Mouse (Mus musculus) liver, adult 2 months (tissue): ENCODE results near the gene Grn. TPM values are rescaled to one million over a fixed set of nuclear protein-coding genes. Genes with fewer than 3 reads are reported as not detected.
A peak's percentile ranks its signal among the peaks of the same experiment; 100 is the strongest.

Experiments used
- DNase-seq: peaks from one replicate; pipeline ENCODE4 v3.0.0-alpha.2; 2011; ENCODE audit warnings: low read depth, low spot score; ENCODE audit errors: extremely low read depth
- H3K27ac ChIP-seq: fragments of 200-500 bp; replicated peaks from 2 replicates; pipeline ENCODE4 v1.5.1; 2012; ENCODE audit warnings: low read depth, mild to moderate bottlenecking, control low read depth, inconsistent platforms, low read length; ENCODE audit not compliant: insufficient read depth
- H3K27me3 ChIP-seq: fragments of 200-500 bp; 2 replicates; pipeline ENCODE4 v1.6.1; 2012; ENCODE audit warnings: mild to moderate bottlenecking, moderate library complexity, low read length, inconsistent platforms; ENCODE audit not compliant: control insufficient read depth, insufficient read depth
- H3K36me3 ChIP-seq: fragments of 200-500 bp; 2 replicates; pipeline ENCODE4 v1.6.1; 2012; ENCODE audit warnings: low read length, inconsistent platforms; ENCODE audit not compliant: control insufficient read depth, insufficient read depth
- H3K4me1 ChIP-seq: fragments of 200-500 bp; 2 replicates; pipeline ENCODE4 v1.6.1; 2011; ENCODE audit warnings: low read length; ENCODE audit not compliant: control insufficient read depth, insufficient read depth
- H3K4me3 ChIP-seq: fragments of 200-500 bp; 2 replicates; pipeline ENCODE4 v1.5.1; 2011; ENCODE audit warnings: low read depth, mild to moderate bottlenecking, control low read depth, low read length, moderate library complexity; ENCODE audit not compliant: insufficient read depth
- H3K79me2 ChIP-seq: fragments of 200-500 bp; 2 replicates; pipeline ENCODE4 v1.6.1; 2012; ENCODE audit warnings: inconsistent platforms, mild to moderate bottlenecking, low read length, moderate library complexity; ENCODE audit not compliant: control insufficient read depth, insufficient read depth
- H3K9ac ChIP-seq: fragments of 200-500 bp; 2 replicates; pipeline ENCODE4 v1.6.1; 2012; ENCODE audit warnings: low read depth, mild to moderate bottlenecking, control low read depth, inconsistent platforms, low read length
- CTCF ChIP-seq: fragments of 200-500 bp; IDR thresholded peaks from 2 replicates; pipeline ENCODE4 v1.5.1; 2011; ENCODE audit warnings: low read depth, low read length, control low read depth
- POLR2A ChIP-seq: fragments of 200-500 bp; IDR thresholded peaks from 2 replicates; pipeline ENCODE4 v1.6.1; 2011; ENCODE audit warnings: low read length, control low read depth; ENCODE audit not compliant: insufficient read depth; ENCODE audit errors: extremely low read depth
- WGBS: fragments of 180-500 bp; shearing (Covaris S2); methylation state at CpG from one replicate; pipeline ENCODE4 v1.1.7; 2018; 5-methylcytosine and 5-hydroxymethylcytosine counted together
- polyA plus RNA-seq: library from polyadenylated mRNA; depleted of rRNA; stranded (reverse); fragments of >200 nt; gene quantifications from 2 replicates; pipeline ENCODE4 v1.2.3, GENCODE M21; 2012
- total RNA-seq: library from RNA; depleted of rRNA; stranded (reverse); fragments of >200 nt; gene quantifications from 2 replicates; pipeline ENCODE4 v1.2.3, GENCODE M21; 2014

Grn gene
- total and polyA plus RNA-seq, 2 experiments: 53.7 to 155 TPM

- H3K36me3 ChIP-seq: no peaks in the 10 kb centered on the region
- DNase-seq: no peak
- H3K9ac ChIP-seq: no peak overlapping the region
- peaks cover 19% of the 10 kb centered on the region for H3K27me3 ChIP-seq
- H3K27ac ChIP-seq: no peak overlapping the region
- no peak overlapping the region for H3K4me3 ChIP-seq
- no peaks in the 10 kb centered on the region for H3K79me2 ChIP-seq
- 60% methylated on average over 17 of the region's 17 CpGs for WGBS
- no peaks in the 10 kb centered on the region for H3K4me1 ChIP-seq
- TF ChIP-seq CTCF (no peak), POLR2A (no peak)
These were observed 19.2 kb downstream of the Grn start for GRCm38 (mm10) chr11:102449043-102450008.

- H3K27me3 ChIP-seq: peaks cover 4% of the 10 kb centered on the region; the same call in 1 of the 2 replicates
These were observed 23.0 kb downstream of the Grn start for GRCm38 (mm10) chr11:102453131-102453530.

GRCm38 (mm10) chr11:102455740-102456396 lies 25.8 kb downstream of the Grn start:
- Histone ChIP-seq H3K27ac (peak overlapping the region; percentile 24; the same call in 1 of the 2 replicates), H3K9ac (peak overlapping the region; percentile 71), H3K79me2 (no peaks in the 10 kb centered on the region), H3K27me3 (no peaks in the 10 kb centered on the region), H3K4me1 (peaks cover 3% of the 10 kb centered on the region; the same call in 1 of the 2 replicates), H3K4me3 (peak overlapping the region; percentile 67), H3K36me3 (no peaks in the 10 kb centered on the region)
- TF ChIP-seq POLR2A (no peak), CTCF (peak; percentile 58)
- peak; percentile 80 for DNase-seq
- whole genome bisulfite sequencing: under 1% methylated on average over 35 of the region's 40 CpGs

More at GRCm38 (mm10) chr11:102453131-102453530, 23.0 kb downstream of the Grn start:
- peaks cover 3% of the 10 kb centered on the region; the same call in 1 of the 2 replicates for H3K4me1 ChIP-seq
- TF ChIP-seq CTCF (no peak), POLR2A (no peak)
- H3K4me3 ChIP-seq: no peak overlapping the region
- H3K79me2 ChIP-seq: no peaks in the 10 kb centered on the region
- H3K36me3 ChIP-seq: no peaks in the 10 kb centered on the region
- no peak for DNase-seq
- H3K27ac ChIP-seq: no peak overlapping the region
- WGBS: 63% methylated on average over 10 of the region's 10 CpGs
- H3K9ac ChIP-seq: no peak overlapping the region

- no peak for DNase-seq
- no peaks in the 10 kb centered on the region for H3K27me3 ChIP-seq
- peaks cover 4% of the 10 kb centered on the region for H3K4me1 ChIP-seq
- no peak for TF ChIP-seq POLR2A
- no peak overlapping the region for H3K9ac ChIP-seq
- 72% methylated on average over 16 of the region's 16 CpGs for WGBS
- no peaks in the 10 kb centered on the region for H3K79me2 ChIP-seq
- H3K27ac ChIP-seq: no peak overlapping the region
- no peak overlapping the region for H3K4me3 ChIP-seq
- no peaks in the 10 kb centered on the region for H3K36me3 ChIP-seq
These were observed 30.4 kb downstream of the Grn start for GRCm38 (mm10) chr11:102460541-102460940.

GRCm38 (mm10) chr11:102461764-102462163 lies 31.6 kb downstream of the Grn start:
- no peak overlapping the region for H3K27ac ChIP-seq
- peaks cover 8% of the 10 kb centered on the region for H3K4me1 ChIP-seq
- no peak overlapping the region for H3K4me3 ChIP-seq
- no peak for TF ChIP-seq CTCF
- H3K36me3 ChIP-seq: no peaks in the 10 kb centered on the region
- no peaks in the 10 kb centered on the region for H3K27me3 ChIP-seq
- WGBS: 45% methylated on average over 3 of the region's 3 CpGs
- no peak overlapping the region for H3K9ac ChIP-seq
- DNase-seq: peak; percentile 33
- no peaks in the 10 kb centered on the region for H3K79me2 ChIP-seq

- Histone ChIP-seq H3K27ac (no peak overlapping the region), H3K36me3 (no peaks in the 10 kb centered on the region), H3K27me3 (no peaks in the 10 kb centered on the region), H3K79me2 (no peaks in the 10 kb centered on the region), H3K9ac (no peak overlapping the region), H3K4me1 (peaks cover 10% of the 10 kb centered on the region), H3K4me3 (no peak overlapping the region)
- DNase-seq: no peak
- no peak for TF ChIP-seq CTCF
- TF ChIP-seq POLR2A: no peak
- 97% methylated on average over 6 of the region's 6 CpGs for WGBS
These were observed 34.8 kb downstream of the Grn start for GRCm38 (mm10) chr11:102464901-102465300.
